Mouse (Mus musculus) cerebellum, adult 9-11 months (tissue): ENCODE data around the gene Gm42372.

Experiments used
- DNase-seq: peaks from one replicate; pipeline ENCODE4 v3.0.0; 2022

Gene Gm42372

DNA sequence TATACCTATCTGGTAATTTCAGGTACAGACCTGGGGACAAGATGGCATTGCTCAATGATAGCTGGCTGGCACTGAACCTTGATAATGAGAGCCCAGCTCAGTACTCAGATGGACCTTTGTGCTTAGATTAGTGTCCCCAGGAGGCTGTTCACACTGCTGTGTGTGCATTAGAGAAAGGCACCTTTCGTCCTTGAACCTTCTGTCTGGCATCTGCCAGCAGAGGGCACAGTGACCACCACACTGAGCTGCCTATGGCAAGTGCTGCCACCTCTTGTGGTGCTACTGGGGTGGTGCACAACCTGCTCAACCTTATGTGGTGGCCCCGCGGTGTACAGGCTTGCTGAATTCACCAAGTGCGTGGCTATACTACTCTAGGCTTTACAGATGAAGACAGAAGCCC lies 24.4 kb downstream of the Gm42372 start:
- DNase-seq = peak; percentile 63

DNA sequence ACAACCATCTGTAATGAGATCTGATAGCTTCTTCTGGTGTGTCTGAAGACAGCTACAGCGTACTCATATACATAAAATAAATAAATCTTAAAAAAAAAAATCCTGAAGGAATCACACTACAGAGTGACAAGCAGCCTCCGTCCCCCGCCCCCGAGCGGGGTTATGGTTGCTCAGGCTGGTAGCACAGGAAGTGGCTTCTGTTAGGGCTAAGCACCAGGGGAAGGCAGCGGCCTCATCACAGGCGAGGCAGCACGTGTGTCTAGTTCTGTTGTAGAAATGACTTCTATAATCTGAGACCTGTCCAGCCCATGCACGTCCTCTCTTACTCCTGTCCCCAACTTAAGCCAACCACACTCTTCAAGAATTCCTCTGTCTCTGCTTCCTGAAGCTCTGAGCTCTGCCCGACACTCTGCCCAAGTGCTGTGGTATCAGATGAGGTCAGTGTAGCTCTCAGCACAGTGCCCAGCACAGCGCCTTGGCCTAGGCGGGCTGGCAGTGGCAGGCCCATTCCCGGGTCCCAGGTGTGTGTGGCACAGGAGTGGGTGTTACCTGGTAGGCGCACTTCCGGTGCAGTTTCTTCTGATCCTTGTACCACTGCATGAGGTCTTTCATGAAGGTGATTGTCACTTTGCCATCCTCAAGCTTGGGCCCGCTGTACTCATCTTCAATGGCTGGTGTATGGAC lies 26.6 kb downstream of the Gm42372 start:
- peak; percentile 26 for DNase-seq

DNA sequence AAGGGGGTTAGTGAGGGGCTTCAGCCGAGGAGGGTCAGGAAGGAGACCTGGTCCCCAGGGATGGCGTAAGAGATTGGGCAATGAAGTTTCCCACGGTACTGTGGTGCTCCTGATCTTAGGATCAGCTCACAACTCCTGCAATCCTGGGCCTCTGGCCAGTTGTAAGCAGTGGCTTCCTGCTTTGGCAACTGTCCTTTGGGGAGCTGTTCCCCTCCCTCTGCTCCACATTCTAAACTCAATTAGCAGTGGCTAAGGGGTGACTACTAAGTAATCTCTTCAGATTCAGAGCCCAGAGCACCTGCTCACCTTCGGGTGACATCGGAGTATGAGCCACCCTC lies 27.1 kb downstream of the Gm42372 start:
- DNase-seq = peak; percentile 35

DNA sequence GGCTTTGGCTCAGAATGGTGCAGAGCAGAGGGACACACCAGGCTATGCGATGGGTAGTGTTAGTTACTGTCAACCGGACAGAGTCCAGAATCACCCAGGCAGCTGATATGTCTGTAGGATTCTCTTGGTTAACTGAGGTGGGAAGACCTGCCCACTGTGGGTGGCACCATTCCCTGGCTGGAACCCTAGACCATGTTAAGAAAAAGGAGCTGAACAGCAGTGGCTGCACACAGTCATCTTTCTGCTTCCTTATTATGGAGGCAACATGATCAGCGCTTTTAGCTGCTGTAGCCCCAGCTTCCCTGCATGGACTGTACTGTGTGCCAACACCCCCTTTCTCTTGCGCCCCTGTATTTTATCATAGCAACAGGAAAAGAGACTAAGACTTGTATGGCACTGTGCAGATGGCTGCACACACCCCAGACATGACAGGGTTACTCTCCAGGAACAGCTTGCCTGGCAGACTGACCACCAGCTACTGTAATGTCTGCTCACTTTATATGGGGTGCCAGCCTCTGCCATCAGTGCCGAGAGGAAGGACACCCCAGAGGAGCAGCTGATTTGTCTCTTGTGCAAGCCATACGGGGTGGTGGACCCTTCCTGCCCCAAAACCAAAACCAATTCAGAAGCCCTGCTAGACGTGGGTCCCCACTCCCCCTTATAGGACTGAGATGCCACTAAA lies 29.2 kb downstream of the Gm42372 start:
- peak; percentile 80 for DNase-seq

DNA sequence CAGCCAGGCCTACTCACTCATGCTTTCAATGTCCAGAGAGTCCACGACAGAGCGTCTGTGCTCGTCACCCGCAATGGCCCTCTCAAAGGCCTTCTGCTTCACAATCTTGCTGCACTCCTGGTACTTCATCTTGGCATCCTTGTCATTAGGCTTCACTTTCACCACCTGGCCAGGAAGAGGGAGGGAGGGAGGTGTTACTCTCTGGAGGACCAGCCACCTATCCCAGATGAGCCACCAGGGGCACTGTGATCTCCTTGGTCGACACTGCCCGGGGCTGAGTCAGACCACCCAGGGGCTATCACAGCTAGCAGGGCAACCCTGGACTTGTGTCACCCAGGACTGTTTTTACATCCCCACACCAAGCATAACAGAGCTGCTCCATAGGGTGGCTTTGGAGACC lies 32.5 kb downstream of the Gm42372 start:
- DNase-seq = peak; percentile 70

DNA sequence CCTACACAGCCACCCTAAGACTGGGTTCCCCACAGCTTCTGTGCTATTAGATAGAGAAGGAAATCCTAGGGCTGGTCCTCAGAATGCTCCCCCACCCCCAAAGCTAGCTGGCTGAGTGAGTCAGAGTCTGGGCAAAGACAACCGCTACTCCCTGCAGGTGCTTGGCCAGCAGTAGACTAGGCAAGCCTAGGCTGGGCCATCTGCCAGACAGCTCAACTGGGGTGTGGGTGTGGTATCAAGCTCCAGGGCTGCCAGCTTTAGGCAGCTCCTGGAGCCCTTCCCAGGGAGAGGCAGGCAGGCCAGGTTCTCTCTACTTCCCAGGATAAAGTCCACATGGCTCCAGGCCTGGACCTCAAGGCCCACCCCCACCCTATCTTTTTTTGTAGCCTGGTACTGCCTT lies 34.1 kb downstream of the Gm42372 start:
- DNase-seq = peak; percentile 99

DNA sequence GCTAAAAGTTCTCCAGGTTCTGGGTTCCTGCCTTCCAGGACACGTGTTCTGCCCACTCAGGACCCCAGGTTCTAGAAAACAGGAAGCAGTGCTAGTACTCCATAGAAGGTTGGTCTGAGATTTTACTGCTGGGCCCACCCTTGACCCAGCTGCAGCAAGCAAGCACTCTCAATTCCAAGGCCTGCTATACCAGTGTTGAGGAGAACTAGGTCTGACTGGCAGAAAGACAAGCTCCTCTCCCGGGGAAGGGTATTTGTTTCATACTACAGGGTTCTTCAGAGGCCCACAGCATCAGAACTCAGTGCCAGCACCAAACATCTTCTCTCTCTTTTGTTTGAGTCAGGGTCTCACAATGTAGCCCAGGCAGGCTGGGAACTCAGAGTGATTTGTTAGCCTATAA lies 35.0 kb downstream of the Gm42372 start:
- peak; percentile 62 for DNase-seq

DNA sequence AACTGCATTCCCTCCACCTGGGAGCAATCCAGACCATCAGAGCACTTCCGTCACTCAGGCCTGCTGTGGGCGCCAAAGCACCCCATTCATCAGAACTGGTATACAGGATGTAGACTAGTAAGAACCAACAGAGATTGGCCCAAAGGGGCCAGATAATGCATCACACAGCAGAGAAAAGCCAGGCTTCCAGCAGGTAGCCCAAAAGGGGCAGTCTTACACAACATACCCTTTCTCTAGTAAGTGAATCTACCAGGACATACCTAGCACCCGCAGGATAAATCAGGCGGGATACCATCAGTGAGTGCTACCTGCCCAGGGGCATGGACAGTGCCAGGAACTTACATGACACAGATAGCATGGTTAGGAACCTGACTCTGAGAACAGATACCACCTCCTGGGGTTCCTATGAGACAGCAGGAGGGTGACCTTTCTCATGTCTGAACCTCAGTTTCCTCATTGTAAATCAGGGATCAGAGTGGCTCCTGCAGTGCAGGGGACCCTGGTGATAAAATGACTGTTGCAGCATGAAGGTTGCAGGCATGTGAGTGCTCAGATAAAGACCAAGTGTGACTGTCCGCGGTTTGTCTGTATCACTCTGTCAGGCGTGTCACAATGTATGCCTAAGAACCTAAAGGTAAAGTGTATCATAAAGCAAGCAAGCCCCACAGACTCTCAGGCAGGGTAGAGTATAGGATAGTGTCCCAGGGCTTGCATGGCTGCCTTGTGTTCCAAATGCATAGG lies 36.7 kb downstream of the Gm42372 start:
- peak; percentile 59 for DNase-seq

DNA sequence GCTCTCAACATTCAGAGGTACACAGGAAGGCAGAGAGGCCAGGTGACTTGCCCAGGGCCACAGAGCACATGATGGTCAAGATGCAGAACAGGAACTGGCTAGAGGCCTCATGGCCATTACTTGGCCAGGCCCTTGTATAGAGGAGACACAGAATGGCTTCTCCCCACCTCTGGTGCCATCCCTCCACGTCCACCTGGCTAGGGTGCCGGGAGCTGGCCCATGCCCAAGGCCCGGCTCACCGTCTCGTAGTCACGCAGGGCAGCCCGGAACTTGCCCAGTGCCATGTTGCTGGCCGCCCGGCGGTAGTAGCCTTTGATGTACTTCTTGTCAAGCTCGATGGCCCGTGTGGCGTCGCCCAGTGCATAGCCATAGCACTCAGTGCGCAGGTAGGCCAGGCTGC lies 39.3 kb downstream of the Gm42372 start:
- peak; percentile 74 for DNase-seq

DNA sequence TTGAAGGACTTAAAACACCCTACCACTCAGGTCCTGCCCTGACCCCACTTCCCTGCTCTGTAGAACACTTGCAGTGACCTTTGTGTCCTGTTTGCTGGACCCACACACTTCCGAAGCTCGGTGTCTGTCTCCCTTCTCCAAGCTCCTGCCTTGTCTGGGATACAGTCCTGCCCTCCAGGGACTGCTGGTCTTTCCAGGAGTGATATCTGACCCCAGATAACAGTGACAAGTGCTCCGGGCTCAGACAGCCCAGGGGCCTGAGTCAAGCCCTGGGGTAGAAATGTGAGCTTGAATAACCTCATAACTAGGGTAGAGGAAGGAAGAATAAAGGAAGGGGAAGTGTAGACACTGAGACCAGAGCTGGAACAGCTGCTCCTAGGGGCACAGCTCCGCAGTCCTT lies 40.8 kb downstream of the Gm42372 start:
- DNase-seq = no peak

DNA sequence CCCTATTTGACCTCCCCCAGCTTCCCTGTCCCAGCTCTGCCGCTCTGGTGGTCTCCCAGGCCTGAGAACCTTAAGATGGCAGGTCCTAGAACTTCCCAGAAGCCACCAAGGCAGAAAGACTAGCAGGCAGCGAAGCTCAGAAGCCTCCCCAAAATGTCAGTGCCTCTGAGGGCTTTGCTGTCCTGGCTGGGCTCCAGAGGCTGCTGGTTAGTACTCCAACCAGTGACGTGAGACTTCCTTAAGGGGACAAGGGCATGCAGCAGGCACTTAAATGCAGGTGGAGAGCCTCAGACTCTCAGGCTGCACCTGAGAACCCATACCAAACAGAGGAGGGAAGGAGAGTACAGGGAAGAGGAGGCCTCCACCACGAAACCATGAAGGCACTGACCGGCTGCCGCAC lies 41.3 kb downstream of the Gm42372 start:
- DNase-seq = peak; percentile 55

DNA sequence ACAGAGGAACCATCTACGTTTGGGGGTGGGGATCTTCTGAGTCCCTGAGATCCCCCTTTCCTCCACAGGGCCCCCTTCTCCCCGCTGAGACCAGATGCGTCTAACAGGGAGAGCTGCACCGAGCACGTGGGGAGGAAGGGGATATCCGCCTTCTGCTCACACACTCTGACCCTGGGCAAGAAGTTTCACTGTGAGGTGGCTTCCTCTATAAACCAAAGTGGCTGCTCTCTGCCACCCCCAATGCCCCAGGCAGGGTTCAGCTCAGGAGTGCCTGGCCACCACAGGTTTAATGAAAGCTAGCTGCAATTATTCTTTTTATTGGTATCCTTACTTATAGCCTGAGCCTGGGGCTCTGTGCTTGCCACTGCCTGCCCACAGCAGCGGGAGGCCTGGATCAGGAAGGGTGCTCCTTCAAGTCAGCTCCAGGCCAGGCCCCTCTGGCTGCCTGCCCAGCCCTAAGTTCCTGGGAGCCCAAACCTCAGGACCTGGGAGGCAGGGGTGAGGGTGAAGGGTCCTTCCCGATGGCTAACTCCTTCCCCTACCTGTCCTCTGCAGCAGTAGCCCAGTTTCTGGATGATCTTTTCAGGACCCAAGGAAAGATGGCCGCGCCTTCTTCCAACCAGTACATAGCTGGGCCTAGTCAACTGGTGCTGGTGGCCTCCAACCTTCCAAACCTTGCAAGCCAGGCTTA lies 42.1 kb downstream of the Gm42372 start:
- DNase-seq = peak; percentile 66

DNA sequence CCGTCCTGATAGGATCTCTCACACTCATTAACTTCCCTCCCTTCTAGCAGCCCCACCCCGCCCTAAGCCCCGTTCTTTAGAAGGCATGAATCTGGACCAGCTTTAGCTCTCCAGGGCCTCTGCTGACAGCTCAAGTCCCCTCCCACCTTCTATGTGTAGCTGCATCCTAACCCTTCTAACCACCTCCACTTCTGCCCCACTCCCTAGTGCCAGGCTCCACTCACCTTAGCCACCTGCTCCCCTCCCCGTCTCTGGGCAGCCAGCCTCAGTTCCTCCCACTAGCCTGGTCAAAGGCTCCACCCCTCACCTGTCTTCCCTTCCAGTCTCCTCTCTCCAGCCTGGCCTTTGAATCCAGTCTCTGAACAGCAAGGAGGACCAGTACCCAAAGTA lies 42.6 kb downstream of the Gm42372 start:
- peak; percentile 57 for DNase-seq

DNA sequence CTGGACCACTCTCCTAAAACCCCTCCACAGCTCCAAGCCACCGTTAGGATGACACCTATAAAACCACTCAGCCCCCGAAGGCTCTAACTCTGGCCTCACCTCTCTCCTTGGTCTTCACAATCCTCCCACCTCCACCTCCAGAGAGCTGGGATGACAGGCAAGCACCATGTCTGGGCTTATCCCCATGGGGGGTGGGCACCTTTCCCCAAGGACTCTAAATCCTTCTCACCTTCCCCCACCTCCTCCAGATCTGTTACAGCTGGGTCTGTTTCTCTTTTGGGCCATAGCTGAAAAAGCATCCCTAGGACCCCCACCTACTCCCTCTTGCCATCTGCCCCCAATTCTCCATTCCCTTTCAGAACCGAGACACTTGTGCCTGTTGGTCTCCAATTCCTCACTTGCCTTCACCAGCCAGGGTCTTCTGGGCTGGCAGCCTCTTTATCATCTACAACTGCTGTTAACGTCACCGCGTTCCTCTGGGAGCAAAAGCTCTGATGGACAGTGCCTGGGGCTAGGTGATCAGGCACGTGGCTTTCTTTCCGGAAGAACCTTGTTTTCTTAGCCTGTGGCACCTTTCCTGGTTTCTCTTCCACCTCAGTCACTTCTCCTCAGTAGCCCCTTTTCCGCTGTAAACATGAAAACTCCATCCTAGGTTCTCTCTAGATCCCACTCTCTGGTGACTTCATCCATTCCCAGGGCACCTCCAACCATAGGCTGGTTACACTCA lies 43.2 kb downstream of the Gm42372 start:
- peak; percentile 66 for DNase-seq

DNA sequence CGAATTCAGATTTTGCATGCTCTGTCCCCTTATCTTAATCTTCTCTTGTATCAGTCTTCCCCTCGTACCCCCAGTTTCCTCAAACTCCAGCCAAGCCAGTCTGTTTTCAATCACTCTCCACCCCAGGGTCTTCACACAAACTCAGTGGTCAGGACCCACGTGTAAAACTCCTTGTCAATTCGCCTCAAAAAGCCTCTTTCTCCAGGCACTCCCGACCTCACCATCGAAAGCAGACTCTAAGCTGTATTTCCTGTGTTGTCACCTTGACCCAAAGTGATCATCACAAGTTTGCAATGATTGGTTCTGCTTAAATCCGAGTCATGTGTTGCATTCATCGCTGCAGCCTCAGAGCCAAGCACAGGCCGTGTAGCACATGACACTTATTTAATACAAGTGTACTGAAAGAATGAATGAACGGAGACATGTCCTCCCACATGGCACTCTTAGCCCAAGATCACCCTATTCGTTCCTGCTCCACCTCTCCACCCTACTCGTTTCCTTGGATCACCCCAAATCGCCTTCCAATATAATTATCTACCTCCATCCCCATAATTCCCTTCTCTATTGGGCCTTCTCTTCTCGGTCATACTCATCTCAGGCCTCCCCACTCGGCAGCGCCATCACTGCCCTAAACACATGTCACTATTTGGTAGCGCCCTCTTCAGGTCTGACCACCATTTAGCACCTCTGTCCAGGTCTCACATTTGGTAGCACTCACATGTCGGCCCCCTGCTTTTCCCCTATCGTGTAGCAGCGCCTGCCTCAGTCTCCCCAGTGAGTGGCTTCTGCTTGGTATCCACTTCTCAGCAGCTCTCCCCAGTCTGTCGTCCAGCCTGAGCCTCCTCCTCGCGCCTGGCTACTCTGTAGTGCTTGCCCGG lies 44.1 kb downstream of the Gm42372 start:
- DNase-seq = no peak

DNA sequence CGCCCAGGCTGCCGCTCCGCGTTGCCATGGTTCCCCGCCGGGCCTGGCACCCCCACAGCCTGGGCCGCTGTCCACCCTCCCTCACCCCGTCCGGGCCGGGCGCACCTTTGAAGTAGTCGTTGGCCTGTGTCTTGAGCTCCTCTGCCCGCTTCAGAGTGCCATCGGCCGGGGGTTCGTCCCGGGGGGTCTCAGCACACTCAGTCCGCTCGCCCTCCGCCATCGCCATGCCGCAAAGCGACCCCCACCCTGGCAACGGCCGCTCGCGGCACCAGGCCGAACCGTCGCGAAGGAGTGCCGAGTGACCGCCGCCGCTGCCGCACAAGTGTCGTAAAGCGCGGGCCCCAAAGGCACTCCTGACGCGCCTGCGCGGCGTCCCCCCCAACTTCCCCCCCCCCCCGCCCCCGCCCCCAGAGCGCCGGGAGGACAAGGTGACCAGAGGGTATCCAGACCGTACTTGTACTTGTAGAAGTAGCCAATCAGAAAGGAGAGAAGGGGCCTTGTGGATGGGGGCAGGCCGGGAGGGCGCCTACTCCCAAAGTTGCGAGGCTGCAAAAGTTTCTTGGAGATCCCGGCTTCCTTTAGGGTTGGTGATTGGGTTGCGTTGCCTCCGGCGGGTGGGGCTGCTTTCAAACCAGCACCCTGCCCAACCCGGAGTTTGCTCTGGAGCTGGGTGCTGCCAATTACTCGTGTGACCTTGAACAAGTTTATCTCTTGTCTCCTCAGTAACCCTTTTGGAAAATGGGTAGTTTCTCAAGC lies 44.9 kb downstream of the Gm42372 start, which contains the start of gene Ppp5c:
Ppp5c (minus strand) TSS at position 337 of the 756 bp plus-strand sequence.
- DNase-seq = peak; percentile 93

DNA sequence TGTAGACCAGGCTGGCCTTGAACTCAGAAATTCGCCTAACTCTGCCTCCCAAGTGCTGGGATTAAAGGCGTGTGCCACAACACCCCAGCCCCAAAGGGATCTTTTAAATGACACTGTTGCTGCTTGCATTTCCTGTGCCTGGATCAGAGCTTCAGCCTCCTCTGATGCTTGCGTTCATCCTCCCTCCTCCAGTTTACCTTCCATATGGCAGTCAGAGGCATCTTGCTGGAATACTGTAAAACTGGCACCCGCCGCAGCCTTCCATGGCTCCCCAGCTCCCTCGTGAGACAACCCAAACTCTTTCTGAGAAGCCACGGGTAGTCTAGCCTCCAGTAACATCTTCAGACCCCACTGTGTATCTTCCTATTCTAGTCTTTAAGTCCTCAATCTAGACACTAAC lies 46.0 kb downstream of the Gm42372 start:
- peak; percentile 43 for DNase-seq

DNA sequence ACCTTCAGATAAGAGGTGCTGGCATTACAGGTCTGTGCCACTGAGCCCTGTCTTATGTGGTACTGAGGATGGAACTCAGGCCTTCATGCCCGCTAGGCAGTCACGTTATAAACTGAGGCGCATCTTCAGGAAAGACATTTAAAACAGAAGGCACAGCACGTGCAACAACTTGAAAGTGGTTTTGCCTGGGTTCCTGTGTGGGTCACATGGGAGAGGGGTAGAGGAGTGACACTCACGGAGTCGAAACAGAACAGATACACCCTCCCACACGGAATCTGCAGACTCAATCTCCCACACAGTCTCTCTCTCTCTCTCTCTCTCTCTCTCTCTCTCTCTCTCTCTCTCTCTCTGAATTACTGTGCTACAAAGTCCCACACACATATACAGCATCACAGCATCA lies 47.4 kb downstream of the Gm42372 start:
- DNase-seq = no peak
